In genomic region chr7:35754033-35754885, GRCm38 (mm10) we compare ENCODE assay signal across 8 mouse cellular contexts. TPM values are rescaled to one million over a fixed set of nuclear protein-coding genes. Genes with fewer than 3 reads are reported as not detected.
DNase-seq lines count a peak whose midpoint lies in the region; ATAC-seq lines count a peak whose summit lies in the region.

Gene Dpy19l3 (minus strand): TSS chr7:35754454.

- H3K4me2 ChIP-seq in heart, embryonic 12.5 days: peak within 1 kb of the TSS; percentile 99
- peak within 1 kb of the TSS; percentile 98 for H3K4me2 ChIP-seq in kidney, embryonic 16.5 days (replicated peaks; ENCODE audit: low read depth, low read length)
- peak within 1 kb of the TSS; percentile 90 for H3K4me2 ChIP-seq in liver, embryonic 11.5 days

- peaks cover 17% of the 10 kb centered on the region for H3K4me1 ChIP-seq in erythroblast, embryonic 14.5 days (ENCODE audit: control insufficient read depth)
- H3K4me1 ChIP-seq in heart, embryonic 12.5 days (replicated peaks): no peaks in the 10 kb centered on the region; the same call in 1 of the 2 replicates
- H3K4me1 ChIP-seq in kidney, embryonic 16.5 days (ENCODE audit: insufficient read depth, low read length): peaks cover 14% of the 10 kb centered on the region
- H3K4me1 ChIP-seq in liver, embryonic 11.5 days (replicated peaks; ENCODE audit: control insufficient read depth, insufficient read depth, low read length): peaks cover 5% of the 10 kb centered on the region; the same call in 1 of the 2 replicates

- ATAC-seq in heart, embryonic 12.5 days (ENCODE audit: insufficient number of reproducible peaks, low FRiP score): peak; percentile 97
- peak; percentile 97 for ATAC-seq in kidney, embryonic 16.5 days (ENCODE audit: low FRiP score, low TSS enrichment)
- ATAC-seq in liver, embryonic 11.5 days (replicated peaks; ENCODE audit: low FRiP score): peak; percentile 93

- WGBS in heart, embryonic 12.5 days: under 1% methylated on average over 68 of the region's 70 CpGs
- WGBS in kidney, embryonic 16.5 days: under 1% methylated on average over 67 of the region's 70 CpGs
- WGBS in liver, embryonic 11.5 days: under 1% methylated on average over 66 of the region's 70 CpGs

- peak; percentile 93 for DNase-seq in CD4-positive, CD25-positive, alpha-beta regulatory T cell, adult 2 months (ENCODE audit: low read depth, low spot score)
- peak; percentile 72 for DNase-seq in brain, embryonic 18.5 days (ENCODE audit: low read depth, low spot score)
- DNase-seq in liver, embryonic 11.5 days (ENCODE audit: low spot score): peak; percentile 93
- peak; percentile 92 for DNase-seq in naive thymus-derived CD4-positive, alpha-beta T cell, adult 2 months (ENCODE audit: low read depth)
- DNase-seq in splenic B cell, adult 2 months (ENCODE audit: low read depth, low spot score): peak; percentile 92

- H3K9me3 ChIP-seq in erythroblast, embryonic 14.5 days (ENCODE audit: control insufficient read depth, low read length): no peaks in the 10 kb centered on the region
- 0 out of 2 replicates have a peak, but pooled peaks cover 5% of the 10 kb centered on the region for H3K9me3 ChIP-seq in heart, embryonic 12.5 days (replicated peaks)
- no peaks in the 10 kb centered on the region for H3K9me3 ChIP-seq in kidney, embryonic 16.5 days (ENCODE audit: low read length)
- H3K9me3 ChIP-seq in liver, embryonic 11.5 days (ENCODE audit: control insufficient read depth, low read length): no peaks in the 10 kb centered on the region

- no peaks in the 10 kb centered on the region for H3K36me3 ChIP-seq in erythroblast, embryonic 14.5 days (ENCODE audit: control insufficient read depth)
- peaks cover 11% of the 10 kb centered on the region; the same call in 1 of the 2 replicates for H3K36me3 ChIP-seq in heart, embryonic 12.5 days
- peaks cover 5% of the 10 kb centered on the region for H3K36me3 ChIP-seq in kidney, embryonic 16.5 days (ENCODE audit: insufficient read depth, low read length)
- 0 out of 2 replicates have a peak, but pooled peaks cover 4% of the 10 kb centered on the region for H3K36me3 ChIP-seq in liver, embryonic 11.5 days (ENCODE audit: control insufficient read depth, insufficient read depth, low read length)
- no peaks in the 10 kb centered on the region; the same call in 1 of the 2 replicates for H3K36me3 ChIP-seq in splenic B cell, adult 2 months (ENCODE audit: control insufficient read depth, insufficient read depth, low read length, poor library complexity, severe bottlenecking)

- peak within 1 kb of the TSS; percentile 75 for H3K4me3 ChIP-seq in erythroblast, embryonic 14.5 days (replicated peaks)
- peak within 1 kb of the TSS; percentile 74 for H3K4me3 ChIP-seq in heart, embryonic 12.5 days
- H3K4me3 ChIP-seq in kidney, embryonic 16.5 days (ENCODE audit: low read length): peak within 1 kb of the TSS; percentile 95
- H3K4me3 ChIP-seq in liver, embryonic 11.5 days (ENCODE audit: low read depth, low read length): peak within 1 kb of the TSS; percentile 77

- H3K9ac ChIP-seq in heart, embryonic 12.5 days: peak within 1 kb of the TSS; percentile 86
- H3K9ac ChIP-seq in kidney, embryonic 16.5 days (replicated peaks; ENCODE audit: low read length): peak within 1 kb of the TSS; percentile 88
- H3K9ac ChIP-seq in liver, embryonic 11.5 days (ENCODE audit: low read depth, low read length): peak within 1 kb of the TSS; percentile 72

- H3K27ac ChIP-seq in heart, embryonic 12.5 days (ENCODE audit: poor library complexity, severe bottlenecking): peak within 1 kb of the TSS; percentile 16; the same call in 1 of the 2 replicates
- H3K27ac ChIP-seq in kidney, embryonic 16.5 days (ENCODE audit: low read length): peak within 1 kb of the TSS; percentile 51; the same call in 1 of the 2 replicates
- H3K27ac ChIP-seq in liver, embryonic 11.5 days (ENCODE audit: low read depth, low read length): peak within 1 kb of the TSS; percentile 13; the same call in 1 of the 2 replicates

- H3K27me3 ChIP-seq in erythroblast, embryonic 14.5 days (ENCODE audit: control insufficient read depth): peaks cover 9% of the 10 kb centered on the region
- no peaks in the 10 kb centered on the region for H3K27me3 ChIP-seq in heart, embryonic 12.5 days (replicated peaks)
- H3K27me3 ChIP-seq in kidney, embryonic 16.5 days (ENCODE audit: insufficient read depth, low read length): no peaks in the 10 kb centered on the region
- H3K27me3 ChIP-seq in liver, embryonic 11.5 days (replicated peaks; ENCODE audit: control insufficient read depth, insufficient read depth, low read length): no peaks in the 10 kb centered on the region
- no peaks in the 10 kb centered on the region for H3K27me3 ChIP-seq in splenic B cell, adult 2 months (ENCODE audit: control insufficient read depth, insufficient read depth, low read length, poor library complexity, severe bottlenecking)

RNA-seq across cellular contexts. Expression of gene Dpy19l3, which starts in this region (rescaled TPM):
- polyA plus RNA-seq in erythroblast, embryonic 14.5 days (2012): 0.10 and 0.11 TPM in 2 replicates
- 12.2 and 14.2 TPM in 2 replicates for polyA plus RNA-seq in heart, embryonic 12.5 days (2016; fragmentation: Nextera tagmentation; extraction: Ambion mirVana)
- 26.9 and 27.5 TPM in 2 replicates for polyA plus RNA-seq in kidney, embryonic 16.5 days (2015; fragmentation: Nextera tagmentation; extraction: Ambion mirVana)
- polyA plus RNA-seq in liver, embryonic 11.5 days (2014; fragmentation: Nextera tagmentation; extraction: Ambion mirVana): 17.1 and 22.9 TPM in 2 replicates

Comparison
In these comparisons a context has a peak if more than half of its experiments do, and no peak if none do; other contexts are left out.
1. Peak in every context shown above with its lines: DNase-seq, ATAC-seq, H3K4me3 ChIP-seq and H3K27ac ChIP-seq.
2. RNA of gene Dpy19l3 (polyA plus RNA-seq): 26.9 to 27.5 TPM in kidney, embryonic 16.5 days, 17.1 to 22.9 TPM in liver, embryonic 11.5 days and 12.2 to 14.2 TPM in heart, embryonic 12.5 days; 0.10 to 0.11 TPM in erythroblast, embryonic 14.5 days; every median in the first group is over 10 times any median in the second.